8 mouse cellular contexts compared by ENCODE assay signal in the genomic region with DNA sequence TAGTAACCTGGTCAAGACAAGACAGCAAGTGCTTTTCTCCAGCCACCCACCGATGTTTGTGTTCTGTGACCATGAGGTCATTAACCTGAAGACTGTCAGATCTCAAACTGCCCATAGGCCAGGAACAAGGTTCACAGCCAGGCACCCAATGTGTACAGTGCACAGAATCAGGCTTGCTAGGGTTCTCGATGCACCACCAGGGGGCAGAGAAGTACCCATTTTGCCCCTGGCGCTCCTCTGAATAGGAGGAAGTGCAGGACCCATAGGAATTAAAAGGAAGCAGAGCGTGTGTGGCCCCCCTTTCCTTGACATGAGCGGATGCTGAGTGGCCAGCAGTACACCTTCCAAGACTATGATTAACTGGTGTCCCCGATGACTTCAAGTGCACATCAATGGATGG. TPM values are rescaled to one million over a fixed set of nuclear protein-coding genes. Genes with fewer than 3 reads are reported as not detected.
DNase-seq lines count a peak whose midpoint lies in the region; ATAC-seq and TF ChIP-seq lines count a peak whose summit lies in the region.

No protein-coding gene starts in this region.

- WGBS in embryonic facial prominence, embryonic 14.5 days: 34% methylated on average over 6 of the region's 6 CpGs

- H3K27me3 ChIP-seq in embryonic facial prominence, embryonic 14.5 days (replicated peaks; ENCODE audit: control insufficient read depth, insufficient read depth, low read length): no peaks in the 10 kb centered on the region
- H3K27me3 ChIP-seq in megakaryocyte, embryonic 14.5 days (replicated peaks): peaks cover 10% of the 10 kb centered on the region

- no peaks in the 10 kb centered on the region for H3K9me3 ChIP-seq in embryonic facial prominence, embryonic 14.5 days (ENCODE audit: control insufficient read depth, low read length)
- no peaks in the 10 kb centered on the region for H3K9me3 ChIP-seq in megakaryocyte, embryonic 14.5 days

- peak; percentile 59 for DNase-seq in gastrocnemius, adult 2 months
- DNase-seq in gastrocnemius, adult 8-10 months (ENCODE audit: low spot score in 2 of 2): no peak
- DNase-seq in adrenal gland, postnatal 10 days: peak; percentile 78
- DNase-seq in embryonic facial prominence, embryonic 14.5 days (ENCODE audit: low spot score): peak; percentile 40
- peak; percentile 76 for DNase-seq in heart, postnatal 4 days
- peak; percentile 55 to 58 for DNase-seq in layer of hippocampus, postnatal 36 days
- peak; percentile 72 for DNase-seq in right cerebral cortex, postnatal 14 days

- H3K4me2 ChIP-seq in embryonic facial prominence, embryonic 14.5 days (ENCODE audit: low read depth, low read length): no peak overlapping the region

- intact Hi-C loops in gastrocnemius, adult 2 months (cut with DNase I): loop anchor here (2.0 to 5.0 kb wide), 2 partner anchors 18 to 225 kb away; no protein-coding TSS in a partner anchor

- ATAC-seq in embryonic facial prominence, embryonic 14.5 days (ENCODE audit: low read depth): peak; percentile 79; the same call in 1 of the 2 replicates

- peak; percentile 68 for TF ChIP-seq CTCF in gastrocnemius, adult 2 months (IDR thresholded peaks at IDR 0.05)

- no peak overlapping the region for H3K27ac ChIP-seq in gastrocnemius, adult 2 months
- no peak overlapping the region for H3K27ac ChIP-seq in embryonic facial prominence, embryonic 14.5 days (replicated peaks; ENCODE audit: low read depth, low read length)

- no peaks in the 10 kb centered on the region for H3K4me1 ChIP-seq in embryonic facial prominence, embryonic 14.5 days (ENCODE audit: control insufficient read depth, insufficient read depth, low read length)
- H3K4me1 ChIP-seq in megakaryocyte, embryonic 14.5 days: peaks cover 39% of the 10 kb centered on the region

- peaks cover 25% of the 10 kb centered on the region for H3K36me3 ChIP-seq in embryonic facial prominence, embryonic 14.5 days (ENCODE audit: control insufficient read depth, insufficient read depth, low read length)
- H3K36me3 ChIP-seq in megakaryocyte, embryonic 14.5 days (replicated peaks; ENCODE audit: low read length): peaks cover 40% of the 10 kb centered on the region

- H3K4me3 ChIP-seq in gastrocnemius, adult 2 months: no peak overlapping the region
- no peak overlapping the region for H3K4me3 ChIP-seq in embryonic facial prominence, embryonic 14.5 days (ENCODE audit: low read depth, low read length)
- peak overlapping the region; percentile 36 for H3K4me3 ChIP-seq in megakaryocyte, embryonic 14.5 days (replicated peaks)

- no peak overlapping the region for H3K9ac ChIP-seq in embryonic facial prominence, embryonic 14.5 days (ENCODE audit: low read depth, low read length)

RNA-seq across cellular contexts. Expression of a gene that starts 10.6 kb away (rescaled TPM):
- not detected for total RNA-seq in gastrocnemius, adult 2 months (2021)
- not detected for total RNA-seq in gastrocnemius, adult 8-10 months (2022)
- 1 to 10 TPM; 5.1 to 8.0 TPM for total RNA-seq in adrenal gland, postnatal 10 days (2021)
- polyA plus RNA-seq in embryonic facial prominence, embryonic 14.5 days (2014; fragmentation: Nextera tagmentation; extraction: Ambion mirVana): 0.93 and 0.96 TPM in 2 replicates
- under 1 TPM; 0.09 to 0.12 TPM for total RNA-seq in heart, postnatal 4 days (2021)
- total RNA-seq in layer of hippocampus, postnatal 36 days (2021): 10 to 100 TPM; 28.6 to 29.8 TPM
- polyA plus RNA-seq in megakaryocyte, embryonic 14.5 days (2012; ENCODE audit: insufficient read depth, low replicate concordance): 2.1 TPM in 1 of 2 replicates, not detected in the other

RNA-seq across cellular contexts. Expression of a gene that starts 27.5 kb away (rescaled TPM):
- total RNA-seq in gastrocnemius, adult 2 months (2021): under 1 TPM; 0.53 to 0.56 TPM
- total RNA-seq in gastrocnemius, adult 8-10 months (2022): under 1 TPM in 3 of 4 experiments, not detected in 1; 0.36 to 0.86 (median 0.54) TPM
- total RNA-seq in adrenal gland, postnatal 10 days (2021): 1 to 10 TPM in 1 of 2 experiments, under 1 TPM in 1; 0.88 to 1.6 TPM
- 0.15 and 0.64 TPM in 2 replicates for polyA plus RNA-seq in embryonic facial prominence, embryonic 14.5 days (2014; fragmentation: Nextera tagmentation; extraction: Ambion mirVana)
- total RNA-seq in heart, postnatal 4 days (2021): under 1 TPM; 0.23 to 0.71 TPM
- total RNA-seq in layer of hippocampus, postnatal 36 days (2021): 1 to 10 TPM; 2.1 to 2.7 TPM
- 0.11 TPM in 1 of 2 replicates, not detected in the other for polyA plus RNA-seq in megakaryocyte, embryonic 14.5 days (2012; ENCODE audit: insufficient read depth, low replicate concordance)

RNA-seq across cellular contexts. Expression of a gene that starts 27.8 kb away (rescaled TPM):
- 10 to 100 TPM; 30.9 to 31.9 TPM for total RNA-seq in gastrocnemius, adult 2 months (2021)
- 10 to 100 TPM; 36.4 to 39.3 (median 39.1) TPM for total RNA-seq in gastrocnemius, adult 8-10 months (2022)
- 10 to 100 TPM; 70.7 to 71.7 TPM for total RNA-seq in adrenal gland, postnatal 10 days (2021)
- polyA plus RNA-seq in embryonic facial prominence, embryonic 14.5 days (2014; fragmentation: Nextera tagmentation; extraction: Ambion mirVana): 101 and 107 TPM in 2 replicates
- 10 to 100 TPM; 33.4 to 33.7 TPM for total RNA-seq in heart, postnatal 4 days (2021)
- 10 to 100 TPM; 50.9 to 51.6 TPM for total RNA-seq in layer of hippocampus, postnatal 36 days (2021)
- polyA plus RNA-seq in megakaryocyte, embryonic 14.5 days (2012; ENCODE audit: insufficient read depth, low replicate concordance): 125 and 176 TPM in 2 replicates

RNA-seq across cellular contexts. Expression of a gene that starts 50.0 kb away (rescaled TPM):
- total RNA-seq in gastrocnemius, adult 2 months (2021): 10 to 100 TPM; 25.7 to 26.0 TPM
- total RNA-seq in gastrocnemius, adult 8-10 months (2022): 10 to 100 TPM; 25.8 to 37.9 (median 26.4) TPM
- 10 to 100 TPM; 26.2 to 35.7 TPM for total RNA-seq in adrenal gland, postnatal 10 days (2021)
- 29.1 and 32.2 TPM in 2 replicates for polyA plus RNA-seq in embryonic facial prominence, embryonic 14.5 days (2014; fragmentation: Nextera tagmentation; extraction: Ambion mirVana)
- total RNA-seq in heart, postnatal 4 days (2021): 10 to 100 TPM; 16.7 to 17.3 TPM
- 100 to 1,000 TPM; 131 to 142 TPM for total RNA-seq in layer of hippocampus, postnatal 36 days (2021)
- polyA plus RNA-seq in megakaryocyte, embryonic 14.5 days (2012; ENCODE audit: insufficient read depth, low replicate concordance): 5.5 and 6.2 TPM in 2 replicates

Comparison
In these comparisons a context has a peak if more than half of its experiments do, and no peak if none do; other contexts are left out.
1. DNase-seq: peak in gastrocnemius, adult 2 months (single experiment), adrenal gland, postnatal 10 days (single experiment), embryonic facial prominence, embryonic 14.5 days (single experiment), heart, postnatal 4 days (single experiment), layer of hippocampus, postnatal 36 days (2 of 2) and right cerebral cortex, postnatal 14 days (single experiment); none in gastrocnemius, adult 8-10 months (0 of 2).
2. RNA of a gene that starts 10.6 kb away (total RNA-seq): 28.6 to 29.8 TPM in layer of hippocampus, postnatal 36 days and 5.1 to 8.0 TPM in adrenal gland, postnatal 10 days; 0.09 to 0.12 TPM in heart, postnatal 4 days, not detected in gastrocnemius, adult 2 months and not detected in gastrocnemius, adult 8-10 months; every median in the first group is over 4 times any median in the second.